Mouse (Mus musculus) megakaryocyte, embryonic 14.5 days (primary cell): ENCODE data around the gene Cmtr1.

Source experiments
- FLI1 ChIP-seq: IDR thresholded peaks from 2 replicates; pipeline ENCODE4 v1.6.1; 2012; ENCODE audit warnings: low read length, inconsistent platforms, mixed read lengths
- GATA1 ChIP-seq: IDR thresholded peaks from 3 replicates; pipeline ENCODE4 v1.6.1; 2012; ENCODE audit warnings: mixed read lengths, low read length, inconsistent platforms, borderline replicate concordance

DNA sequence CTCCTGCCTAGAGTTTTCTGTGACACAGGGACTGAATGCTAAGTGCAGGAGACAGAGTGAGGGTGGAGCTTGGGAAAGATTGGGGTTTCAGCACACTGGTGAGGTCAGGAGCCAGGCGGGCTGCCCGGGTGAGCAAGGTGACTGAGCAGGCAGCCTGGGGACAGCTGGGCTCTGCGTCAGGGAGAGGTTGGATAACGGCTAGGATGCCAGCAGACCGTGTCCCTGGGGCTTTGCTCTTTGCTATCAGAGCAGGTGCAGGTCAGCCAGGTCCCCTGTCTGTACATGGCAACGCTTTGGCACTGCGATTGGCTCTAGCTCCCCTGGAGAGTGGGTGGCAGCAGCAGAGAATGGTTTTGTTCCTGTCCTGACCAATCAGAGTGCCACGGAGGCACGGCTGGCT, 33.1 kb upstream of the Cmtr1 start:
- TF ChIP-seq GATA1 (no peak), FLI1 (no peak)
